Mouse (Mus musculus): ENCODE data around the gene Trim7. TPM values are rescaled to one million over a fixed set of nuclear protein-coding genes. Genes with fewer than 3 reads are reported as not detected.

Trim7 gene
- polyA plus RNA-seq, 1 experiment, result not detected

Other genes with a start within 250 kb of the Trim7 start
- 101 and 348 TPM in 2 replicates for gene Rack1, start 25.8 kb upstream of the Trim7 start, polyA plus RNA-seq (2012)
- gene Trim41, start 8.8 kb upstream of the Trim7 start, polyA plus RNA-seq (2012), result 2.6 and 3.9 TPM in 2 replicates
- gene Gm12184, start 515 bp downstream of the Trim7 start, polyA plus RNA-seq (2012), result 4.5 and 4.6 TPM in 2 replicates
- gene Irgm1, start 45.5 kb downstream of the Trim7 start, polyA plus RNA-seq (2012), result 0.11 TPM in 1 of 2 replicates, not detected in the other
- gene Gm5431, start 76.1 kb downstream of the Trim7 start, polyA plus RNA-seq (2012), result not detected in 2 replicates
- gene Psme2b, start 120.0 kb downstream of the Trim7 start, polyA plus RNA-seq (2012), result 0.08 and 0.19 TPM in 2 replicates
- gene Olfr56, start 152.7 kb downstream of the Trim7 start, polyA plus RNA-seq (2012), result 0.02 TPM in 1 of 2 replicates, not detected in the other
- not detected in 2 replicates for gene 9930111J21Rik1, start 153.3 kb downstream of the Trim7 start, polyA plus RNA-seq (2012)
- not detected in 2 replicates for gene Gm12185, start 166.1 kb downstream of the Trim7 start, polyA plus RNA-seq (2012)
- gene Tgtp1, start 168.0 kb downstream of the Trim7 start, polyA plus RNA-seq (2012), result not detected in 2 replicates
- gene 9930111J21Rik2, start 225.1 kb downstream of the Trim7 start, polyA plus RNA-seq (2012), result 0.02 TPM in 1 of 2 replicates, not detected in the other
- gene Tgtp2, start 238.1 kb downstream of the Trim7 start, polyA plus RNA-seq (2012), result not detected in 2 replicates

All from erythroblast, embryonic 14.5 days (primary cell).